Mouse (Mus musculus) liver, embryonic 11.5 days (tissue): ENCODE measurements around the gene Gngt2. TPM values are rescaled to one million over a fixed set of nuclear protein-coding genes. Genes with fewer than 3 reads are reported as not detected.

Source experiments
- ATAC-seq: fragments of 200-750 bp; cut with Nextera tagmentation; replicated peaks from 2 replicates; pipeline ENCODE4 v1.8.0; 2017; ENCODE audit warnings: moderate number of reproducible peaks, mild to moderate bottlenecking, moderate TSS enrichment, moderate library complexity; ENCODE audit not compliant: low FRiP score
- DNase-seq: peaks from one replicate; pipeline ENCODE4 v3.0.0-alpha.2; 2017; ENCODE audit warnings: low spot score
- H3K27ac ChIP-seq: fragments of 300-500 bp; sonication (generic); 2 replicates; pipeline ENCODE4 v1.5.1; 2014; ENCODE audit warnings: mild to moderate bottlenecking, low read depth, low read length, control low read depth
- H3K27me3 ChIP-seq: fragments of 300-500 bp; sonication (generic); replicated peaks from 2 replicates; pipeline ENCODE4 v1.6.1; 2014; ENCODE audit warnings: low read length, mixed read lengths; ENCODE audit not compliant: control insufficient read depth, insufficient read depth
- H3K36me3 ChIP-seq: fragments of 300-500 bp; sonication (generic); 2 replicates; pipeline ENCODE4 v1.6.1; 2014; ENCODE audit warnings: mild to moderate bottlenecking, low read length, moderate library complexity, mixed read lengths; ENCODE audit not compliant: control insufficient read depth, insufficient read depth
- H3K4me1 ChIP-seq: fragments of 300-500 bp; sonication (generic); replicated peaks from 2 replicates; pipeline ENCODE4 v1.6.1; 2014; ENCODE audit warnings: low read length, mixed read lengths; ENCODE audit not compliant: control insufficient read depth, insufficient read depth
- H3K4me2 ChIP-seq: fragments of 300-500 bp; sonication (generic); 2 replicates; pipeline ENCODE4 v1.6.1; 2014; ENCODE audit warnings: mild to moderate bottlenecking, control low read depth, moderate library complexity
- H3K4me3 ChIP-seq: fragments of 300-500 bp; sonication (generic); 2 replicates; pipeline ENCODE4 v1.5.1; 2014; ENCODE audit warnings: low read depth, low read length, control low read depth
- H3K9ac ChIP-seq: fragments of 300-500 bp; sonication (generic); 2 replicates; pipeline ENCODE4 v1.6.1; 2014; ENCODE audit warnings: low read depth, low read length, control low read depth
- H3K9me3 ChIP-seq: fragments of 300-500 bp; sonication (generic); 2 replicates; pipeline ENCODE4 v1.6.1; 2016; ENCODE audit warnings: low read length, inconsistent platforms, mixed read lengths; ENCODE audit not compliant: control insufficient read depth
- WGBS: fragments of 180-500 bp; shearing (Covaris S2); extraction: QIAGEN DNeasy Blood & Tissue Kit; methylation state at CpG from one replicate; pipeline ENCODE4 v1.1.7; 2014; 5-methylcytosine and 5-hydroxymethylcytosine counted together
- polyA plus RNA-seq: library from polyadenylated mRNA; unstranded; fragments of >200 nt; fragmentation: Nextera tagmentation; extraction: Ambion mirVana; gene quantifications from 2 replicates; pipeline ENCODE4 v1.2.1, GENCODE M21; 2014

Gngt2 gene
- polyA plus RNA-seq, 1 experiment from 2014 or later, result 19.5 TPM

DNA sequence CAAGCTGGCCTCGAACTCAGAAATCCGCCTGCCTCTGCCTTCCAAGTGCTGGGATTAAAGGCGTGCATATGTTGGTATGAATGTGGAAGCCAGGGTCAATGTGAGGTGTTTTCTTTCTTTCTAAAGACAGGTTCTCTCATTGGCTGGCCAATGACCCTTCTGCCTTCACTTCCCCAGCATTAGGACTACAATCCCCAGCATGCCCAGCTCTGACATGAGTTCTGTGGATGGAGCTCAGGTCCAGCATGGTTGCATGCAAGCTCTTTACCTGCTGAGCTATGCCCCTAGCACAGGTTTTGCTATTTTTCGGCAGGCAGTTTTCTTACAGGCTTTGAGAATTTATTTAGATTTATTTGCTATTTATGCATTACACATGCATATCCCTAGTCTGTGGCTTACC is 20.3 kb downstream of the Gngt2 start:
- ATAC-seq, result no peak
- H3K4me2 ChIP-seq, result no peak overlapping the region

DNA sequence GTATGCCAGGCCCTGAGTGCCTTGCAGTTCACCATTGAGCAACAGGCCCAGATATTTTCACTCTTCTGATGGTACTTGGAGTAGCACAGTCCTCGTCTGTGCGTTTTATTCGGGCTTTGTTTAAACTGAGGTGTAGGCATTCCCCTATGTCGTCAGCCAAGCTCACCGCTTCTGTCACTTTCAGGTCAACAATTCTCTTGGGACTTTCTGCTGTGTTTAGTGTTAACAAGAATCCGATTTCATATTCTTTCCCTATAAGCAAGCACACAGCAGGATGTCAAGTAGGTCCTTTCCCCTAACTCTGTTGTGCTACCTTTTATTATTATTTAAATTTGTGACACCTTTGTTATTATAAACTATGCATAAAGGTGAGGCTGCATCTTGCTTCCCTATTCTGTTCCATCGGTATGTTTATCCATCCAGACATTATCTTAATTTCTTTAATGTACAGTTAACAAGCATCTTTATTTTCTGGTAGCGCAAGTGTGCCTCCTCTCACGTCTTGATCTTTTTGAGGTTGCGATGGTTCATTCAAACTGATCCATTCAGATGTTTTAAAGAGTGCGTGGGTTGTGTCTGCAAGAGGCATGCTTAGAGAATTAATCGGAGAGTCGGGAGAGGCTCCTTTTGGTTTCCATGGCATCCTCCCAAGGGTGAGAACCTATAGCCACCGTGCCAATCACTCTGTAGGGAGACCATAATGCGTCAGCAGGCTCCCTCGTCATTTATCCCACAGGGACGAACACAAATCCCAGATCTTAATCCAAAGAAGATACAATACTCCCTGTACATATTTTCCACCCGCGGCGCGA is 20.9 kb downstream of the Gngt2 start:
- WGBS, result 28% methylated on average over 21 of the region's 21 CpGs
- Histone ChIP-seq H3K4me2 (peak overlapping the region; percentile 95), H3K36me3 (no peaks in the 10 kb centered on the region), H3K27ac (peak overlapping the region; percentile 99), H3K9me3 (no peaks in the 10 kb centered on the region), H3K4me3 (peak overlapping the region; percentile 73), H3K9ac (peak overlapping the region; percentile 77), H3K4me1 (peaks cover 17% of the 10 kb centered on the region), H3K27me3 (no peaks in the 10 kb centered on the region)
- DNase-seq, result no peak
- ATAC-seq, result no peak

More for the DNA sequence above, 20.3 kb downstream of the Gngt2 start:
- no peak for DNase-seq
- Histone ChIP-seq H3K36me3 (no peaks in the 10 kb centered on the region), H3K4me1 (peaks cover 17% of the 10 kb centered on the region), H3K27ac (no peak overlapping the region), H3K9ac (no peak overlapping the region), H3K9me3 (no peaks in the 10 kb centered on the region), H3K27me3 (0 out of 2 replicates have a peak, but pooled peaks cover 1% of the 10 kb centered on the region), H3K4me3 (no peak overlapping the region)
- WGBS, result 73% methylated on average over 4 of the region's 4 CpGs

DNA sequence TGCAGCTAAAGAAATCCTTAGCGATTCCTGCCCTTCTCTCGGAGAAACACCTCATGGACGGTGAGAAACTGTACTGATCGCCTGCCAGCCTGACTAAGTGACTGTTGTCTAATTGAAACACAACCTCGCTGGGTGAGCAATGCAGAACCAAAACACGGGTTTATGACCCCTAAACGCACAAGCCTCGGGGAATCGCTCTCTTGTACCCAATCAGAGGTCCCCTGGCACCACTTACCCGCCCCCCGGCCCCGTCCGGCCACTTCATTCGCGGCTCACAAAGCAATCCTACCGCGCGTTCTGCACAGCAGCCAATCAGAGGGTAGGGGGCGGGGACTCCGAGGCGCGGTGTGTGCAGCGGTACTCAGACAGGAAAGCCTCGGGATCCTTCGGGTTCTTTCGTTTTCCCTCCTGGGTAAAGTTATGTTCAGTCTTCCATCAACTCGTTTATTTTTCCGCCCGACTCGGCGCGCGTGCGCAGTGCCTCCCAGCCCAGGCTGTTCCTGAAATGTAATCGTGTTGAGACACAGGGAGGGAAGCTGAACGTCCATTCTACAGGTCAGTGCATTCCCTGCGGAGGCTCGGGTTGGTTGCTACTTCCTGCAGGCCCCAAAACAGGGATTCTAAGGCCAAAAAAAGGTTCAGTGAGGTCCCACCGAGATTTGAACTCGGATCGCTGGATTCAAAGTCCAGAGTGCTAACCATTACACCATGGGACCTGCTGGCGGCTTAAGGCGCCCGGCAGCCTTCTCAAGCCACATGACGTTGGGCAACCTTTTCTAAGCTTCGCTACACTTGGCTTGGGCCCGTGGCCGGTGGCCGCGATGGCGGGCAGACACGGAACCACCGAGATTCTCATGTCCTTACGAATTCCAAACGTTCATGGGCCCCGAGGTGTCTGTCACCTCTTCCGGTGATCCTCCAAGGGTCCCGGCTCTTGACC is 21.8 kb downstream of the Gngt2 start:
- Histone ChIP-seq H3K36me3 (no peaks in the 10 kb centered on the region), H3K9me3 (no peaks in the 10 kb centered on the region), H3K4me3 (peak overlapping the region; percentile 73), H3K4me1 (peaks cover 17% of the 10 kb centered on the region), H3K9ac (peak overlapping the region; percentile 91), H3K27me3 (no peaks in the 10 kb centered on the region), H3K4me2 (peak overlapping the region; percentile 95), H3K27ac (peak overlapping the region; percentile 99)
- ATAC-seq, result peak; percentile 95
- DNase-seq, result peak; percentile 95
- under 1% methylated on average over 58 of the region's 58 CpGs for WGBS

DNA sequence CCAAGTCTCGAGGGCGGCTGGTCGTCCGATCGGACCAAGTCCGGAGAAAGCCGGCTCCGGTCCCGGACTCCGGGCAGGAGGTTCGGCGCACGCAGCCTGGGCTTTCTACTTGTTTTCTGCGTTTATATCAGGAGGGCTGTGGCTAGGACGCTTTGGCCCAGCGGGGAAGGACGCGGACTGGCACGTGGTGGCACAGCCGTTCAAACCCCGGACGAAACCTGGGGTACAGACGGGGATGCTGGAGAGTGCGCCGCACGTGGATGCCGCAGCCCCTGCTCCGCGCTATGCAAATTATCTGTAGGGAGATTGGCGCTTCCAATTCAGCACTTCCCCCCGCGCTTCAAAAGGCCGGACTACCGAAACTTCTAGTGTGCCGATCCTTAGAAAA is 22.4 kb downstream of the Gngt2 start:
- under 1% methylated on average over 35 of the region's 35 CpGs for WGBS
- Histone ChIP-seq H3K27ac (peak overlapping the region; percentile 99), H3K9me3 (no peaks in the 10 kb centered on the region), H3K36me3 (no peaks in the 10 kb centered on the region), H3K4me1 (peaks cover 17% of the 10 kb centered on the region), H3K4me3 (peak overlapping the region; percentile 73), H3K4me2 (peak overlapping the region; percentile 95), H3K27me3 (no peaks in the 10 kb centered on the region), H3K9ac (peak overlapping the region; percentile 91)
- peak; percentile 83 for DNase-seq
- peak; percentile 61 for ATAC-seq

DNA sequence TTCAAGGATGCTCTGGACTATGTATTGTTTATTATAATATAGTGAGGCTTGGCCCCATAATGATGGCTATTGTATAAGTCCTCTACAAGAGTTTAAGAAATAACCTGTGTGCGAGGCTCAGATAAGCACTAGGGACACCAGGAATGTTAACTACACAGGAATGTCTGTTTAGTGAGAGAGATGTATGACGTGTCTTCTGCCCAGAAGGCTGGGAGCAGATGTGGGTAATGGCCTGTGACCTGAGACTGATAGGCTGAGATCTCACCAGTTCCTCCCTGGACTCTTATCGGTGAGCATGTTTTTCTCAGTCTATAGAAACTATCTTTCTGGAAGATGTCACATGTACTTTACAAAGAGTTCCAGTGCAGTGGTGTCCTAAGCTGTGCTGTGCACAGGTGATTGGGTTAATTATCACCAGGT is 23.1 kb downstream of the Gngt2 start:
- ATAC-seq, result peak; percentile 64
- peak overlapping the region; percentile 91 for H3K9ac ChIP-seq

DNA sequence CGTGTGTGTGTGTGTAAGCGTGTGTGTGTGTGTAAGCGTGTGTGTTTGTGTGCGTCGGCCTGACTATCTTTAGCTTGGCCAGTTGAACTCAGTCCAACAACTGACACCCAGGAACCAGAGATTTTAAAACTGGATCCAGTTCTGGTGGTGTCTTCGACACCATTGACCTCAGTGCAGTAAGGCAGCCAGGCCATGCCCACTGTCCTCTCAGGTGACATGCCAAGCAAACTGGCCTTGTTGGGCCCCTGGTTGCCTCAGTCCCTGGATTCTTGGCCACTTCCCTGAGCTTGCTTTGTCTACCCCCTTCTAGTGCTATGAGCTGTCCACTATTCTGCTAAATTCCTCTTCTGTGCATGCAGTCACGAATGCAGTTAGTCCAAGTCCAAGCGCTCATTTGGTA is 24.4 kb downstream of the Gngt2 start:
- 90% methylated on average over 8 of the region's 8 CpGs for WGBS
- Histone ChIP-seq H3K27ac (peak overlapping the region; percentile 49; the same call in 1 of the 2 replicates), H3K9me3 (no peaks in the 10 kb centered on the region), H3K36me3 (no peaks in the 10 kb centered on the region), H3K9ac (no peak overlapping the region), H3K4me1 (peaks cover 17% of the 10 kb centered on the region), H3K4me3 (no peak overlapping the region), H3K4me2 (0 out of 2 replicates have a peak overlapping the region, but pooled peaks have one; percentile 6), H3K27me3 (no peaks in the 10 kb centered on the region)
- ATAC-seq, result no peak
- DNase-seq, result no peak

More for the DNA sequence above, 23.1 kb downstream of the Gngt2 start:
- peak overlapping the region; percentile 73 for H3K4me3 ChIP-seq
- no peaks in the 10 kb centered on the region for H3K36me3 ChIP-seq
- H3K27me3 ChIP-seq, result no peaks in the 10 kb centered on the region
- no peak for DNase-seq
- H3K4me1 ChIP-seq, result peaks cover 17% of the 10 kb centered on the region
- 12% methylated on average over 3 of the region's 3 CpGs for WGBS
- H3K27ac ChIP-seq, result peak overlapping the region; percentile 99
- H3K4me2 ChIP-seq, result peak overlapping the region; percentile 95
- H3K9me3 ChIP-seq, result no peaks in the 10 kb centered on the region

DNA sequence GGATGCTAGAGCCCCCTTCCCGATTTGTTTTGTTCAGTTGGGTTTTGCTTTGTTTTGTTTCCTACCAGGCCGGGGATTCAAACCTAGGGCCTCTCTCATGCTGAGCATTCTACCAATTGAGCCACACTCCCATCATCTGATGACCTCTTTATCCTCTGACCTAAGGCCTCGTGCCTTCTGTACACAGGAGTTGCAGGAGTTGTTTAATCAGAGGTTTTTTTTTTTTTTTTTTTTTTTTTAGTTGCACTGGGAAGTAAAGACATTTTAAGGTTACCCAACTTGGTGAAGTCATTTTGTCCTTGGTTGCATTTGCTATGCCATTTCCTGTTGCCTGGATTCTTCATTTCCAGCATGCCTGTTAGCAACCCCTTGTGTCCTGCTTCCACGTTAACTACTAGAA is 32.4 kb downstream of the Gngt2 start:
- Histone ChIP-seq H3K27me3 (no peaks in the 10 kb centered on the region; the same call in 1 of the 2 replicates), H3K9me3 (no peaks in the 10 kb centered on the region), H3K4me2 (no peak overlapping the region), H3K4me3 (no peak overlapping the region), H3K27ac (no peak overlapping the region), H3K9ac (no peak overlapping the region), H3K4me1 (peaks cover 8% of the 10 kb centered on the region), H3K36me3 (no peaks in the 10 kb centered on the region)
- DNase-seq (no peak), ATAC-seq (no peak)
- WGBS, result 72% methylated on average over 4 of the region's 4 CpGs

DNA sequence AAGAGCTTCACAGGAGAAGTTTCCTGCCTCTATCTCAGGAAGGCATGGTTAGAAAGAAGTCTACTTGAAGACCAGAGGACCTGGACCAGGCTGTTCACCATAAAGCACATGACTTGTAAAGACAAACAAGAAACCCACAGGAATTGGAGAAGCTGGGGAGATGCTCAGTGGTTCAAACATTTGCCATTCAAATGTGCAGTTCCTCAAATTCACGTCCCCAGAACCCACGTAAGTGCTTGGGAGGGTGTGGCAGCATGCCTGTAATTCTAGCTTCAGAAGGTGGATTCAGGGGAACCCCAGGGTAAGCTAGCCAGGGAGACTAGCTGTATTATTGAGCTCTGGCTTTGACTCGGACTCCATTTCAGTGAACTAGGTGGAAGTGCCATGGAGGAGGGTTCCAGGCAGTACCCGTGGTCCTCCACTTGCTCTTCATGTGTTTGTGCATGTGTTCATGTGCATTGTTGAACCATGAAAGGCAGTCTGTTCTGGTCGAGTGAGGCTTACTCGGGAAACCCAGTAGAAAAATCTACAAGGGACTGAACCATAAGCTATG is 33.0 kb downstream of the Gngt2 start:
- Histone ChIP-seq H3K9ac (no peak overlapping the region), H3K4me1 (peaks cover 8% of the 10 kb centered on the region), H3K27ac (no peak overlapping the region), H3K9me3 (no peaks in the 10 kb centered on the region), H3K27me3 (no peaks in the 10 kb centered on the region; the same call in 1 of the 2 replicates), H3K36me3 (no peaks in the 10 kb centered on the region), H3K4me2 (no peak overlapping the region), H3K4me3 (no peak overlapping the region)
- 67% methylated on average over 6 of the region's 6 CpGs for WGBS
- DNase-seq (no peak), ATAC-seq (no peak)
